25 mouse cellular contexts compared by ENCODE assay signal in the genomic region with DNA sequence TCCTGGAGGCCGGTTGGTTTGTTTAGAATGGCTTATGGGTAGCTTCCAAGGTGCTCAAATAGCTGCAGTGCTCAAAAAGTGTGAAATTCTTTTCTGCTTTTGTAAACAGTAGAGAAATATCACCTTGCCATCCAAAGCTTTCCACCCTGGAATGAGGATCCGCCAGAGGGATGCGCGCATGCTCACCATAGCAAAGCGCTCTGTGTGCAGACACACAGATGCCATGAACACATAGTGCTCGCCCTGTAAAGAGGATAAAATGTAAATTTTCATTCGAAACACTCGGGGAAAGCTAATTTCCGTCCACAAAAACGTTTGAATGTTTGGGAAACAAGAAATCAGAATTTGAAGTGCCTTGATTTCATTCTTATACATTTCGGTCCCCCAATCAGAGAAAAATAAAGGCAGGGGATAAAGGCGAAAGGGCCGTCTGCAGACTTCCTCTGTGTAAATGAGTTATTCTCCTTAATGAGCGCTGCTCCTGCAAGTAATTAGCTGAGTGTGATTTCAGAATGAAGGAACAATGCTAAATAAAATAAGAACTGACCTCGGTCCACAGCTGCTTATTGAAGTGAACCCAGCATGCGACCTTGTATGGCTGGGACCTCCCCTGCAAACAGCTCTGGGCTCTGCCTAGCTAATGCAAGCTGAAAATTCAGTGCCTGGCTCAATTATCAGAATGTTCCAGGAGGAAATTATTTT.
DNase-seq lines count a peak whose midpoint lies in the region; ATAC-seq and TF ChIP-seq lines count a peak whose summit lies in the region.
"Had no signal": no experiment of that assay in that cellular context is flagged by ENCODE, and none has a peak within 500 bp of the region (broad histone marks: within the 10 kb centered on the region; RNA-seq: fewer than 3 reads in every experiment).

No protein-coding gene starts in this region.

- no peak for DNase-seq in forebrain, embryonic 11.5 days (ENCODE audit: low spot score)
- DNase-seq in forebrain, embryonic 10.5 days (ENCODE audit: extremely low spot score, low spot score), result no peak
- DNase-seq in midbrain, embryonic 11.5 days (ENCODE audit: low spot score, missing footprints), result peak; percentile 49
- DNase-seq in embryonic facial prominence, embryonic 10.5 days (ENCODE audit: low spot score), result peak; percentile 7
- DNase-seq in forebrain, postnatal 0 days, result peak; percentile 39
- no peak for DNase-seq in lung, postnatal 4 days
- DNase-seq in spleen, postnatal 4 days (ENCODE audit: low spot score in 2 of 2), result no peak
- DNase-seq: adrenal gland, postnatal 14 days; cerebellum, adult 11 months; cerebellum, postnatal 10 days; gastrocnemius, adult 2 months; kidney, adult 18-20 months; kidney, postnatal 4 days; liver; right cerebral cortex, postnatal 14 days; thymus, postnatal 36 days had no signal

- peak; percentile 82 for ATAC-seq in forebrain, embryonic 11.5 days (replicated peaks; ENCODE audit: low FRiP score)
- peak; percentile 69; the same call in 1 of the 2 replicates for ATAC-seq in midbrain, embryonic 11.5 days (ENCODE audit: low FRiP score)
- no peak for ATAC-seq in midbrain, embryonic 13.5 days
- peak; percentile 32 for ATAC-seq in forebrain, postnatal 0 days
- ATAC-seq: inflammation-experienced regulatory T-cells, adult 6 months had no signal

- no peak overlapping the region for H3K27ac ChIP-seq in forebrain, embryonic 11.5 days (ENCODE audit: low read depth, low read length)
- H3K27ac ChIP-seq in forebrain, embryonic 10.5 days, result no peak overlapping the region
- no peak overlapping the region for H3K27ac ChIP-seq in midbrain, embryonic 11.5 days (ENCODE audit: low read depth, low read length)
- no peak overlapping the region for H3K27ac ChIP-seq in midbrain, embryonic 13.5 days
- H3K27ac ChIP-seq in embryonic facial prominence, embryonic 10.5 days (replicated peaks), result no peak overlapping the region
- no peak overlapping the region for H3K27ac ChIP-seq in forebrain, postnatal 0 days (ENCODE audit: low read depth, low read length)
- H3K27ac ChIP-seq: gastrocnemius, adult 2 months; hindbrain, embryonic 14.5 days; liver, embryonic 15.5 days; lung, embryonic 15.5 days; macrophage; midbrain, embryonic 10.5 days; stomach, embryonic 15.5 days had no signal

- no peak overlapping the region for H3K4me2 ChIP-seq in forebrain, embryonic 11.5 days (ENCODE audit: low read depth, low read length, severe bottlenecking)
- H3K4me2 ChIP-seq in midbrain, embryonic 11.5 days, result no peak overlapping the region
- H3K4me2 ChIP-seq in midbrain, embryonic 13.5 days (replicated peaks), result no peak overlapping the region
- H3K4me2 ChIP-seq in forebrain, postnatal 0 days (ENCODE audit: low read depth), result peak overlapping the region; percentile 26
- H3K4me2 ChIP-seq: hindbrain, embryonic 14.5 days; liver, embryonic 15.5 days; lung, embryonic 15.5 days; stomach, embryonic 15.5 days had no signal

- peaks cover 5% of the 10 kb centered on the region; the same call in 1 of the 2 replicates for H3K9me3 ChIP-seq in forebrain, embryonic 11.5 days (ENCODE audit: control insufficient read depth, low read length)
- peaks cover 18% of the 10 kb centered on the region for H3K9me3 ChIP-seq in forebrain, embryonic 10.5 days
- H3K9me3 ChIP-seq in midbrain, embryonic 11.5 days (ENCODE audit: control insufficient read depth, low read length), result no peaks in the 10 kb centered on the region; the same call in 1 of the 2 replicates
- peaks cover 3% of the 10 kb centered on the region; the same call in 1 of the 2 replicates for H3K9me3 ChIP-seq in midbrain, embryonic 13.5 days
- H3K9me3 ChIP-seq in embryonic facial prominence, embryonic 10.5 days, result peaks cover 13% of the 10 kb centered on the region
- H3K9me3 ChIP-seq in forebrain, postnatal 0 days (ENCODE audit: low read length), result peaks cover 10% of the 10 kb centered on the region; the same call in 1 of the 2 replicates
- H3K9me3 ChIP-seq: liver, embryonic 15.5 days; lung, embryonic 15.5 days; stomach, embryonic 15.5 days had no signal

- H3K4me1 ChIP-seq in forebrain, embryonic 11.5 days (replicated peaks; ENCODE audit: control insufficient read depth, insufficient read depth, low read length), result 0 out of 2 replicates have a peak, but pooled peaks cover 3% of the 10 kb centered on the region
- peaks cover 30% of the 10 kb centered on the region for H3K4me1 ChIP-seq in forebrain, embryonic 10.5 days
- no peaks in the 10 kb centered on the region for H3K4me1 ChIP-seq in midbrain, embryonic 11.5 days (ENCODE audit: control insufficient read depth, insufficient read depth, low read length)
- no peaks in the 10 kb centered on the region for H3K4me1 ChIP-seq in midbrain, embryonic 13.5 days (replicated peaks)
- H3K4me1 ChIP-seq in embryonic facial prominence, embryonic 10.5 days, result peaks cover 22% of the 10 kb centered on the region
- H3K4me1 ChIP-seq in forebrain, postnatal 0 days (ENCODE audit: insufficient read depth), result no peaks in the 10 kb centered on the region
- H3K4me1 ChIP-seq: liver, embryonic 15.5 days; midbrain, embryonic 10.5 days; stomach, embryonic 15.5 days had no signal

- no peak for TF ChIP-seq CTCF in forebrain, postnatal 0 days (IDR thresholded peaks at IDR 0.05; ENCODE audit: low read depth)

- no peak overlapping the region for H3K4me3 ChIP-seq in forebrain, embryonic 11.5 days (ENCODE audit: low read depth, low read length)
- H3K4me3 ChIP-seq in forebrain, embryonic 10.5 days, result no peak overlapping the region
- H3K4me3 ChIP-seq in midbrain, embryonic 11.5 days (ENCODE audit: low read depth, low read length), result no peak overlapping the region
- no peak overlapping the region for H3K4me3 ChIP-seq in midbrain, embryonic 13.5 days (replicated peaks)
- no peak overlapping the region for H3K4me3 ChIP-seq in embryonic facial prominence, embryonic 10.5 days
- H3K4me3 ChIP-seq in forebrain, postnatal 0 days (ENCODE audit: low read depth, low read length), result no peak overlapping the region; the same call in 1 of the 2 replicates
- H3K4me3 ChIP-seq: gastrocnemius, adult 2 months; liver, embryonic 15.5 days; lung, embryonic 15.5 days; midbrain, embryonic 10.5 days; myocyte; stomach, embryonic 15.5 days had no signal

- no peak overlapping the region for H3K9ac ChIP-seq in forebrain, embryonic 11.5 days (ENCODE audit: low read length)
- no peak overlapping the region for H3K9ac ChIP-seq in midbrain, embryonic 11.5 days (ENCODE audit: low read length)
- no peak overlapping the region for H3K9ac ChIP-seq in midbrain, embryonic 13.5 days (replicated peaks)
- 0 out of 2 replicates have a peak overlapping the region, but pooled peaks have one; percentile 3 for H3K9ac ChIP-seq in forebrain, postnatal 0 days
- H3K9ac ChIP-seq: hindbrain, embryonic 14.5 days; liver, embryonic 15.5 days; lung, embryonic 15.5 days; stomach, embryonic 15.5 days had no signal

- H3K36me3 ChIP-seq in forebrain, embryonic 11.5 days (ENCODE audit: control insufficient read depth, insufficient read depth, low read length), result no peaks in the 10 kb centered on the region
- no peaks in the 10 kb centered on the region; the same call in 1 of the 2 replicates for H3K36me3 ChIP-seq in forebrain, embryonic 10.5 days (replicated peaks)
- no peaks in the 10 kb centered on the region for H3K36me3 ChIP-seq in midbrain, embryonic 11.5 days (ENCODE audit: control insufficient read depth, insufficient read depth, low read length)
- H3K36me3 ChIP-seq in midbrain, embryonic 13.5 days, result no peaks in the 10 kb centered on the region
- 0 out of 2 replicates have a peak, but pooled peaks cover 5% of the 10 kb centered on the region for H3K36me3 ChIP-seq in embryonic facial prominence, embryonic 10.5 days (replicated peaks)
- H3K36me3 ChIP-seq in forebrain, postnatal 0 days (ENCODE audit: insufficient read depth), result no peaks in the 10 kb centered on the region
- H3K36me3 ChIP-seq: liver, embryonic 15.5 days; lung, embryonic 15.5 days; midbrain, embryonic 10.5 days; stomach, embryonic 15.5 days had no signal

- 51% methylated on average over 16 of the region's 16 CpGs for WGBS in forebrain, embryonic 11.5 days
- WGBS in forebrain, embryonic 10.5 days, result 71% methylated on average over 16 of the region's 16 CpGs
- WGBS in midbrain, embryonic 11.5 days, result 84% methylated on average over 16 of the region's 16 CpGs
- WGBS in midbrain, embryonic 13.5 days, result 71% methylated on average over 16 of the region's 16 CpGs
- WGBS in embryonic facial prominence, embryonic 10.5 days, result 73% methylated on average over 16 of the region's 16 CpGs
- WGBS in forebrain, postnatal 0 days, result 27% methylated on average over 16 of the region's 16 CpGs

- no peaks in the 10 kb centered on the region for H3K27me3 ChIP-seq in forebrain, embryonic 11.5 days (ENCODE audit: control insufficient read depth, insufficient read depth, low read length)
- H3K27me3 ChIP-seq in forebrain, embryonic 10.5 days (ENCODE audit: poor library complexity, severe bottlenecking), result no peaks in the 10 kb centered on the region
- no peaks in the 10 kb centered on the region for H3K27me3 ChIP-seq in midbrain, embryonic 11.5 days (ENCODE audit: control insufficient read depth, insufficient read depth, low read length)
- no peaks in the 10 kb centered on the region for H3K27me3 ChIP-seq in midbrain, embryonic 13.5 days
- H3K27me3 ChIP-seq in embryonic facial prominence, embryonic 10.5 days (replicated peaks; ENCODE audit: low read depth, poor library complexity, severe bottlenecking), result no peaks in the 10 kb centered on the region
- H3K27me3 ChIP-seq in forebrain, postnatal 0 days (ENCODE audit: insufficient read depth, low read length), result no peaks in the 10 kb centered on the region
- H3K27me3 ChIP-seq: liver, embryonic 15.5 days; lung, embryonic 15.5 days; stomach, embryonic 15.5 days had no signal

Comparison
In these comparisons a context has a peak if more than half of its experiments do, and no peak if none do; other contexts are left out.
1. DNase-seq: peak in midbrain, embryonic 11.5 days (single experiment), embryonic facial prominence, embryonic 10.5 days (single experiment) and forebrain, postnatal 0 days (single experiment); none in forebrain, embryonic 11.5 days (single experiment), forebrain, embryonic 10.5 days (single experiment), lung, postnatal 4 days (0 of 2) and spleen, postnatal 4 days (0 of 2).